Mouse (Mus musculus) heart, postnatal 36 days (tissue): ENCODE measurements at regions not wholly inside any gene's neighbourhood (a gene's known extent, or its start where the extent isn't known, plus 50 kb on each side); places are given as distances from the start of the nearest gene placed in this dataset.

Experiments used
- DNase-seq, 2 experiments: peaks; one replicate each; pipeline ENCODE4 v3.0.0; 2021 to 2022
- intact Hi-C: fragments of 180-260 bp; cut with DNase I; formaldehyde crosslinking; loops from one replicate; pipeline ENCODE4 v1.15.1; 2025

- DNase-seq = no peak
- intact Hi-C loops = no loop called here
These were observed 59.1 kb upstream of the Apob start for GRCm38 (mm10) chr12:7918385-7918784.

GRCm38 (mm10) chr12:7918967-7919708, 58.3 kb upstream of the Apob start:
- no peak for DNase-seq
- intact Hi-C loops = no loop called here

GRCm38 (mm10) chr12:7919709-7920324, 57.6 kb upstream of the Apob start:
- intact Hi-C loops = no loop called here
- no peak for DNase-seq

- no peak for DNase-seq
- intact Hi-C loops = no loop called here
These were observed 56.6 kb upstream of the Apob start for GRCm38 (mm10) chr12:7920888-7921287.
